Mouse (Mus musculus): ENCODE measurements at regions not wholly inside any gene's neighbourhood (a gene's known extent, or its start where the extent isn't known, plus 50 kb on each side); places are given as distances from the start of the nearest gene placed in this dataset.

DNA sequence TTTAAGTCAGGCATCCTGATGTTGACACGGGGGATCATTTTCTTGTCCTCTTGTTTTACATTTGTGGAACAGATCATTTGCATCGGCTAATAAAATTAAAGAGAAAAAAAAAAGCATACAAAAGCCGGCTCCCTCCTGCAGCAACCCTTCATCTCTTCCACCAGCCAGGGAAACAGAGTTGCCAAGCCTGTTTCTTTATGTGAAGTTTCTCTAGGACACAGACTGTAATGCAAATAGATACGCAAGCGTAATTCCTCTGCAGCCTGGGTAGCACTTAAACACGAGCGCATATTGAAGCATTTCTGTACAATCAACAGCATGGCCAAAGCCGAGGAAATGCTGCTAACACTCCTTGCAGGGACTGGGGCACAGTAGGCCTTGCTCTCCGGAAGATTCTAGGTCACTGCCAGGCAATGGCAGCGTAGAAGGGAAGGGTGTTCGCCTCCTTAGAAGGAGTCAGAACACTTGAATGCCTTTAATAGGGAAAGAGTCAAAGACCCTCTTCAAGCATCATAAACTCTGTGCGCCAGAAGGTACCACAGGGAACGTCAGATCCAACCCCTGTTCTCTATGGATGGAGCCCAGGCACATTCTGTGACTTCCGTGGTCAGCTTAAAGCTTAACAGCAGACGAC is 425.3 kb upstream of the Smim15 start:
- Histone ChIP-seq H3K27me3 (no peaks in the 10 kb centered on the region), H3K4me3 (no peak overlapping the region), H3K4me2 (peak overlapping the region; percentile 39; the same call in 1 of the 2 replicates), H3K9ac (no peak overlapping the region), H3K27ac (no peak overlapping the region), H3K4me1 (replicated peaks) (peaks cover 4% of the 10 kb centered on the region), H3K36me3 (no peaks in the 10 kb centered on the region), H3K9me3 (replicated peaks) (no peaks in the 10 kb centered on the region)
- no peak for ATAC-seq (replicated peaks; ENCODE audit: insufficient number of reproducible peaks, insufficient read depth, low FRiP score, low read depth)
- 63% methylated on average over 15 of the region's 15 CpGs for WGBS

DNA sequence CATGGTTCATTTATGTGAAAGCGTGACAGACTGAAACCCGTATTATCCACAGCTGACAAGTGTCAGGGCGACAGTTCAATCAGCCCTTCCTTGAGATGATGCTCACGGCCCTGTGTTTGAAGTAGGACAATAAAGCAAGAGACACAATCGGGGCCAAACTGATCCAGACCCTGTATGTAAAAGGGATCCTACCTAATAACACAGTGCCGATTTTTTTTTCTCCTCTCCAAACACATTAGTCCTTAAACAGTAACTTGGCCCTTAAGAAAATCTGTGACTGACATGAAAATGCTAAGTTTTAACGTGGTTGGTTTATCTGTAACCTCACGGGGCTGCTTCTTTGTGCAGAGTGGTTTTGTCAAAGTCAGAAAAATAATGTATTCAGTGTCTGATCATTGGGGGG is 425.9 kb upstream of the Smim15 start:
- ATAC-seq (replicated peaks; ENCODE audit: insufficient number of reproducible peaks, insufficient read depth, low FRiP score, low read depth), result no peak
- Histone ChIP-seq H3K4me1 (replicated peaks) (peaks cover 4% of the 10 kb centered on the region), H3K36me3 (no peaks in the 10 kb centered on the region), H3K27ac (no peak overlapping the region), H3K27me3 (no peaks in the 10 kb centered on the region), H3K4me3 (no peak overlapping the region), H3K9ac (no peak overlapping the region), H3K4me2 (no peak overlapping the region), H3K9me3 (replicated peaks) (no peaks in the 10 kb centered on the region)
- 66% methylated on average over 8 of the region's 8 CpGs for WGBS

DNA sequence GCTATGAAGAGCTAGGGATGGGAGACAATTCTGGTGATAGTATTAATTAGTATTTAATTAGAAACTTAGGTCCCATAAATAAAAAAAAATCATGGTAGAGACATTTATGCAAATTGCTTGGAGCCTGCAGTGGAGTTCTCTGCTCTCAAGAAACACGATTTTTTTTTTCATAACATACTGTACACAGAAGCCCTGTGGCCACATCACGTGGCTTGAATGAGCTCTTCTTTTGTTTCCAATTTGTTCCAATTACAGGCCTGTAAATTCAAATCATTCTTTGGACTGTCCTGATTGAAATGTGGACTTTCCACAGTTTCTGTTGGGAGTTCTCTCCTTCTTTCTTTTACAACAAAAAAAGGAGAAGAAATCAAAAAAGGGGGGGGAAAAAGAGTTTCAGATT is 426.7 kb upstream of the Smim15 start:
- H3K4me1 ChIP-seq (replicated peaks), result peaks cover 4% of the 10 kb centered on the region
- H3K4me2 ChIP-seq, result no peak overlapping the region
- H3K9ac ChIP-seq, result no peak overlapping the region
- WGBS, result 79% methylated on average over 2 of the region's 2 CpGs
- no peak overlapping the region for H3K4me3 ChIP-seq
- H3K36me3 ChIP-seq, result no peaks in the 10 kb centered on the region
- no peak for ATAC-seq (replicated peaks; ENCODE audit: insufficient number of reproducible peaks, insufficient read depth, low FRiP score, low read depth)
- H3K27ac ChIP-seq, result no peak overlapping the region
- H3K9me3 ChIP-seq (replicated peaks), result no peaks in the 10 kb centered on the region
- H3K27me3 ChIP-seq, result no peaks in the 10 kb centered on the region

DNA sequence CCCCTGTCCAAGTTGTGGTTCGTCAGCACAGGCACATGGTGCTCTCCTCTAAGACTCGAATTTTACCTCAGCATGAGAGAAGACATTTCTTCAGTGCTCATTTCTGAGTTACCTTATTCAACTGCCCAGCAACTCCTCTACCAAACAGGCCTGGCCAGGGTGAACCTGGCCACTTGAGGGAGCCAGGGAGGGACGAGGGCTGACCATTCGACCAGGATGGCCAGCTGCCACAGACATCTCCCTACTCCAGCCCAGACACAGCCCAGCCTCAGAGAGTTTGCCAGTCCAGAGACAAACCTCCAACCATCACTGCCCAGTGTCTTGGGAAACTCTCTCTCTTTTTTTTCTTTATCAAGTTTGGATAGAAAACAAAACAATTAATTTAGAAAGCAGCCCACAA is 427.5 kb upstream of the Smim15 start:
- Histone ChIP-seq H3K36me3 (no peaks in the 10 kb centered on the region), H3K27ac (no peak overlapping the region), H3K9ac (no peak overlapping the region), H3K4me1 (replicated peaks) (peaks cover 4% of the 10 kb centered on the region), H3K9me3 (replicated peaks) (no peaks in the 10 kb centered on the region), H3K4me2 (no peak overlapping the region), H3K27me3 (no peaks in the 10 kb centered on the region), H3K4me3 (no peak overlapping the region)
- no peak for ATAC-seq (replicated peaks; ENCODE audit: insufficient number of reproducible peaks, insufficient read depth, low FRiP score, low read depth)
- WGBS, result 58% methylated on average over 4 of the region's 4 CpGs

DNA sequence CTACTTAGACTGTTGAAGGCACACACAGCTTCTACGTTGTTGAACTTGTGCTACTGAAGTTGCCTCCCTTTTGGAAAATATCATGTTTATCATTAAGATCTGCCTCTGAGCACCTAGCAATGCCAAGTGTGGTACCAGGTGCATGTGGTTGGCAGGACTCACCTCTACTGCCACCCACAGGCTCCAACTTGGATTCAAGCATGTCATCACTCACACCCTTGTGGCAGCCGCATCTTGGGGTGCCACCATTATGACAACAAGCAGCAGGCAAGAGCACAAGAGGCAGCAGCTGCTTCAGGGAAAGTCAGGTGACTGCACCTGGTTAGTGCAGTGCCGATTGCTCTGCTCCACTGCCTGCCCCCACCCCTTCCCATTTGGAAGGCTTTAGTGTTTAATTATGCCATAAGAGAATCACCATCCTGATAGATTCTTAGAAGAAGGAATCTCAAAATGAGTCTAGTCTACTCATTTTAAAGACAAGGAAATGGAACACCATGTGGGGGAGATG is 435.2 kb upstream of the Smim15 start:
- ATAC-seq (replicated peaks; ENCODE audit: insufficient number of reproducible peaks, insufficient read depth, low FRiP score, low read depth), result no peak

GRCm38 (mm10) chr13:107607294-107607693 is 437.0 kb upstream of the Smim15 start:
- Histone ChIP-seq H3K36me3 (no peaks in the 10 kb centered on the region), H3K4me3 (no peak overlapping the region), H3K9me3 (replicated peaks) (no peaks in the 10 kb centered on the region), H3K9ac (no peak overlapping the region), H3K27ac (no peak overlapping the region), H3K4me1 (replicated peaks) (no peaks in the 10 kb centered on the region), H3K27me3 (no peaks in the 10 kb centered on the region), H3K4me2 (no peak overlapping the region)
- ATAC-seq (replicated peaks; ENCODE audit: insufficient number of reproducible peaks, insufficient read depth, low FRiP score, low read depth), result peak; percentile 70
- WGBS, result 54% methylated on average over 4 of the region's 4 CpGs

More for the DNA sequence above, 435.2 kb upstream of the Smim15 start:
- Histone ChIP-seq H3K4me2 (no peak overlapping the region), H3K4me1 (replicated peaks) (no peaks in the 10 kb centered on the region), H3K9ac (no peak overlapping the region), H3K9me3 (replicated peaks) (no peaks in the 10 kb centered on the region), H3K4me3 (no peak overlapping the region), H3K27ac (no peak overlapping the region), H3K36me3 (no peaks in the 10 kb centered on the region), H3K27me3 (no peaks in the 10 kb centered on the region)
- 69% methylated on average over 3 of the region's 3 CpGs for WGBS

GRCm38 (mm10) chr13:107602149-107602548 is 442.1 kb upstream of the Smim15 start:
- no peaks in the 10 kb centered on the region for H3K36me3 ChIP-seq
- no peak overlapping the region for H3K9ac ChIP-seq
- WGBS, result 78% methylated on average over 5 of the region's 5 CpGs
- no peaks in the 10 kb centered on the region for H3K27me3 ChIP-seq
- H3K4me2 ChIP-seq, result no peak overlapping the region
- no peak for ATAC-seq (replicated peaks; ENCODE audit: insufficient number of reproducible peaks, insufficient read depth, low FRiP score, low read depth)
- H3K27ac ChIP-seq, result no peak overlapping the region
- H3K4me1 ChIP-seq (replicated peaks), result peaks cover 13% of the 10 kb centered on the region
- H3K4me3 ChIP-seq, result no peak overlapping the region
- H3K9me3 ChIP-seq (replicated peaks), result no peaks in the 10 kb centered on the region

GRCm38 (mm10) chr13:107601132-107601439 is 443.2 kb upstream of the Smim15 start:
- Histone ChIP-seq H3K4me2 (peak overlapping the region; percentile 57), H3K27ac (no peak overlapping the region), H3K4me3 (peak overlapping the region; percentile 23; the same call in 1 of the 2 replicates), H3K4me1 (replicated peaks) (peaks cover 13% of the 10 kb centered on the region), H3K9me3 (replicated peaks) (no peaks in the 10 kb centered on the region), H3K36me3 (no peaks in the 10 kb centered on the region), H3K9ac (no peak overlapping the region), H3K27me3 (no peaks in the 10 kb centered on the region)
- ATAC-seq (replicated peaks; ENCODE audit: insufficient number of reproducible peaks, insufficient read depth, low FRiP score, low read depth), result no peak; the same call in 1 of the 2 replicates
- 79% methylated on average over 4 of the region's 4 CpGs for WGBS

DNA sequence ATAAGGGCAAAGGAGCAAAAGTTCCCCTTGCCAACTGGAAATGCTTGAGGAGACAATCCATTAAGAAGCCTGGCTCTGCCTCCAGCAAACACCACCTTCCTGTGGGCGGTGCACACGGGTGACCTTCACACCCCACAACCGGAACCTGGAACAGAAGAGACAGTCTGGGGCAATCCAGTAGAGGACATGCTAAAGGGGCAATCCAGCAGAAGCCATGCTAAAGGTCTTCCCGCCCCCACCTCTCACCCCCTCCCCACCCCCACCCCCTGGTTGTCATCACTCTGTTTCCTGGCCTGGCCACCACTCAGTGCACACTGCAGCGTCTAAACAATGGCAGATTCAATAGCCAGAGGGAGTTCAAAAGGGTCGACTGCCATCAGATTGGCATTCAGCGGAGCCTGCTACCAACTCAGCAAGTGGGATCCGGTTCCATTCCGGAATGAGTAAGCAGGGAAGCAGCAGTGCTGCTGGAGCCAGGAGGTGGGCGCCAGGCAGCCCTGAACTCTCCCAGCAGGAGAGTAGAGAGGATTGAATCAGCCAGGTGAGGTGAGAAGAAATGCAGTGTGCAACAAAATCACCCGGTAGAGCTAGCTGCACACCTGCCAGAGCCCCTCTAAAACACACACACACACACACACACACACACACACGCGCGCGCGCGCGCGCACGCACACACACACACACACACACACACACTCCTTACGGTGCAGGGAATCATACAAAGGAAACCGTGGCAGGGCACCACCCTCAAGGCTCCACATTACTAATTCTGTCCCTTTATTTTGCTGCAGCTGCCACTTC is 443.7 kb upstream of the Smim15 start:
- Histone ChIP-seq H3K9ac (no peak overlapping the region), H3K9me3 (replicated peaks) (no peaks in the 10 kb centered on the region), H3K4me2 (peak overlapping the region; percentile 57), H3K4me1 (replicated peaks) (peaks cover 13% of the 10 kb centered on the region), H3K27ac (no peak overlapping the region), H3K27me3 (no peaks in the 10 kb centered on the region), H3K36me3 (no peaks in the 10 kb centered on the region), H3K4me3 (peak overlapping the region; percentile 23; the same call in 1 of the 2 replicates)
- 38% methylated on average over 22 of the region's 22 CpGs for WGBS
- ATAC-seq (replicated peaks; ENCODE audit: insufficient number of reproducible peaks, insufficient read depth, low FRiP score, low read depth), result peak; percentile 31; the same call in 1 of the 2 replicates

- Histone ChIP-seq H3K27ac (no peak overlapping the region), H3K4me2 (no peak overlapping the region), H3K9ac (no peak overlapping the region), H3K4me3 (no peak overlapping the region), H3K9me3 (replicated peaks) (no peaks in the 10 kb centered on the region), H3K27me3 (no peaks in the 10 kb centered on the region), H3K36me3 (no peaks in the 10 kb centered on the region), H3K4me1 (replicated peaks) (peaks cover 13% of the 10 kb centered on the region)
- ATAC-seq (replicated peaks; ENCODE audit: insufficient number of reproducible peaks, insufficient read depth, low FRiP score, low read depth), result no peak
- 41% methylated on average over 4 of the region's 4 CpGs for WGBS
Observed at GRCm38 (mm10) chr13:107599094-107599644, 445.1 kb upstream of the Smim15 start.

- no peak for ATAC-seq (replicated peaks; ENCODE audit: insufficient number of reproducible peaks, insufficient read depth, low FRiP score, low read depth)
- Histone ChIP-seq H3K9me3 (replicated peaks) (no peaks in the 10 kb centered on the region), H3K27me3 (no peaks in the 10 kb centered on the region), H3K4me1 (replicated peaks) (peaks cover 13% of the 10 kb centered on the region), H3K4me2 (no peak overlapping the region), H3K4me3 (no peak overlapping the region), H3K9ac (no peak overlapping the region), H3K36me3 (no peaks in the 10 kb centered on the region), H3K27ac (no peak overlapping the region)
- 44% methylated on average over 1 of the region's 1 CpGs for WGBS
Observed at GRCm38 (mm10) chr13:107598391-107598790, 445.9 kb upstream of the Smim15 start.
